Mouse (Mus musculus) heart, embryonic 10.5 days (tissue): ENCODE results near the gene 2700049A03Rik. TPM values are rescaled to one million over a fixed set of nuclear protein-coding genes. Genes with fewer than 3 reads are reported as not detected.

Experiments used
- DNase-seq: peaks from one replicate; pipeline ENCODE4 v3.0.0-alpha.2; 2017; ENCODE audit warnings: low spot score
- H3K27ac ChIP-seq: fragments of 300-500 bp; sonication (generic); 2 replicates; pipeline ENCODE4 v1.5.1; 2016; ENCODE audit warnings: mild to moderate bottlenecking
- H3K27me3 ChIP-seq: fragments of 300-500 bp; sonication (generic); 2 replicates; pipeline ENCODE4 v1.6.1; 2016; ENCODE audit warnings: mild to moderate bottlenecking; ENCODE audit not compliant: poor library complexity, insufficient read depth, severe bottlenecking
- H3K36me3 ChIP-seq: fragments of 300-500 bp; sonication (generic); 2 replicates; pipeline ENCODE4 v1.6.1; 2016; ENCODE audit warnings: mild to moderate bottlenecking, moderate library complexity
- H3K4me1 ChIP-seq: fragments of 300-500 bp; sonication (generic); 2 replicates; pipeline ENCODE4 v1.6.1; 2016; ENCODE audit warnings: mild to moderate bottlenecking
- H3K4me3 ChIP-seq: fragments of 300-500 bp; sonication (generic); 2 replicates; pipeline ENCODE4 v1.5.1; 2016; ENCODE audit warnings: mild to moderate bottlenecking, moderate library complexity
- H3K9me3 ChIP-seq: fragments of 300-500 bp; sonication (generic); 2 replicates; pipeline ENCODE4 v1.6.1; 2016; ENCODE audit warnings: mild to moderate bottlenecking, moderate library complexity
- WGBS: fragments of 180-500 bp; shearing (Covaris S2); methylation state at CpG from one replicate; pipeline ENCODE4 v1.1.7; 2016; 5-methylcytosine and 5-hydroxymethylcytosine counted together
- polyA plus RNA-seq: library from polyadenylated mRNA; unstranded; fragments of >200 nt; fragmentation: Nextera tagmentation; extraction: Ambion mirVana; gene quantifications from 2 replicates; pipeline ENCODE4 v1.2.1, GENCODE M21; 2016

2700049A03Rik gene
- polyA plus RNA-seq, 1 experiment from 2014 or later, result 13.1 TPM

DNA sequence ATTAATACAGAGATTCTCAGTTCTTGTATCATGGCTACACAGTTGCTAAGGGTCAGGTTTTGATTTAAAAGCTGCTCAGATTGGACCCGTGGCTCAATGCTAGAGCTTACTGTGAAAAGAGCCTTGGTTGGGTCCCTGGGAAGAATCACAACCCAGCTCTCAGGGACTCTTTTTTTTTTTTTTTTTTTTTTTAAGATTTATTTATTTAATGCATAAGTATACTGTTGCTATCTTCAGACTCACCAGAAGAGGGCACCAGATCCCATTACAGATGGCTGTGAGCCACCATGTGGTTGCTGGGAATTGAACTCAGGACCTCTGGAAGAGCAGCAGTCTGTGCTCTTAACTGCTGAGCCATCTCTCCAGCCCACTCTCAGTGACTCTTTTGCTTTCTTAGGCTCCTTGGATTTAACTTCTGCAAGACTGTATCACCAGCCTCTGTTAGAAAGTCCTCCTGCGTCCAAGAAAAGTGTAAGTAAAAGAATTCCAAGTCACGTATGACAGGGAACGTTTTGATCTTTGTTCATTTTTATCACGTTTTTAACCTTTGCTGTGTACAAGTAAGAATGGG lies 2.7 kb downstream of the 2700049A03Rik start:
- H3K36me3 ChIP-seq, result peaks cover 54% of the 10 kb centered on the region
- no peak for DNase-seq
- no peaks in the 10 kb centered on the region for H3K9me3 ChIP-seq
- peaks cover 24% of the 10 kb centered on the region; the same call in 1 of the 2 replicates for H3K4me1 ChIP-seq
- H3K4me3 ChIP-seq, result no peak overlapping the region
- 78% methylated on average over 5 of the region's 5 CpGs for WGBS
- H3K27ac ChIP-seq, result no peak overlapping the region
- H3K27me3 ChIP-seq, result no peaks in the 10 kb centered on the region

DNA sequence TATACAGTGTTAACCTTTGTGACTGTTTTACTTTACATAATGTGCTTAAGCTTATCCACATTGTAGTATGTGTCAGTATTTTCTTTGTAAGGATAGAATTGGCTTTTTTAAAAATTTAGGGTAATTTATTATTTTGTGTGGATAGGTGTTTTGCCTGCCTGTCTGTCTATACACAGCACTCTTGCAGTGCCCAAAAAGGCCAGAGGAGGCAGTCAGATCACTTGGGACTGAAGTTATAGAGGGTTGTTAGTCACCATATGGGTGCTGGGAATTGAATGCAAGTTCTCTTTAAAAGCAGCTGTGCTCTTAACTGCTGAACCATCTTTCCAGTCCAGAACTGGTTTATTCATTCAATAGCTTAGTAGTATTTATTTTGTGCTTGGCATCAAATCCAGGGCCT lies 4.5 kb downstream of the 2700049A03Rik start:
- Histone ChIP-seq H3K9me3 (no peaks in the 10 kb centered on the region), H3K27ac (no peak overlapping the region), H3K4me3 (no peak overlapping the region), H3K4me1 (peaks cover 14% of the 10 kb centered on the region; the same call in 1 of the 2 replicates), H3K36me3 (peaks cover 66% of the 10 kb centered on the region), H3K27me3 (no peaks in the 10 kb centered on the region)
- no peak for DNase-seq

DNA sequence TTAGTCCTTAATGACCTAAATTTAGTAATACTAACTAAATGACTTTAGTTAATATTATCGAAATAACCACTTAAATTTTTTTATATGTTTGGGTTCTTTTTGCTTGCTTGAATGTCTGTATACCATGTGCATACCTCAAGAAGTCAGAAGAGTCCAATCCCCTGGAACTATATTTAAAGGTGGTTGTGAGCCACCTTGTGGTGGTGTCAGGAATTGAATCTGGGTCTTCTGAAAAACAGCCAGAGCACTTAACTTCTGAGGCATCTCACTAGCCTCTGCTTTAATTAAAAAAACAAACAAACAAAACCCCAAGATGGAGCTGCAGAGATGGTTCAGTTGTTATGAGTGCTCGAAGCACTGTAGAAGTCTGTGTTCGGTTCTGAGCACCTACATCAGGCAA lies 11.0 kb downstream of the 2700049A03Rik start:
- H3K9me3 ChIP-seq, result no peaks in the 10 kb centered on the region
- H3K4me3 ChIP-seq, result no peak overlapping the region
- no peak overlapping the region for H3K27ac ChIP-seq
- H3K36me3 ChIP-seq, result peaks cover 87% of the 10 kb centered on the region
- no peaks in the 10 kb centered on the region for H3K4me1 ChIP-seq
- no peak for DNase-seq
- 69% methylated on average over 3 of the region's 3 CpGs for WGBS
- no peaks in the 10 kb centered on the region for H3K27me3 ChIP-seq

DNA sequence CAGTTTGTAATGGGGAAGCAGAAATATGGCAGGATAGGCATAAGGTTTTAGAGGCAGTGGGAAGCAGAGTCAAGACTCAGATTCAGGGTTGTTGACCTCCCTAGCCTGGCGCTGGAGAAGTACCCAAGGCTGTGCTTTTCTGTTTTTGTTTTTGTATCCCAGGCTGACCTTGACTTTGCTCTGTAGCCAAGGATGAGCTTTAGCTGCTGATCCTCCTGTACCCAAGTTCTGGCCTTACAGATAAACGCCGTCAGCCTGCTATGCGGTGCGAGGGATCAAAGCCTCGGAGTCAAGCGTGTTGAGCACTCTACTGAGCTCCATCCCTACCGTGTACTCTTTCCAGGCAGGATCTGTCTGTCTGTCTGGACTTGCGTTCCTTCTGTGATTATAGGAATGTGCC lies 12.2 kb downstream of the 2700049A03Rik start:
- peaks cover 84% of the 10 kb centered on the region for H3K36me3 ChIP-seq

DNA sequence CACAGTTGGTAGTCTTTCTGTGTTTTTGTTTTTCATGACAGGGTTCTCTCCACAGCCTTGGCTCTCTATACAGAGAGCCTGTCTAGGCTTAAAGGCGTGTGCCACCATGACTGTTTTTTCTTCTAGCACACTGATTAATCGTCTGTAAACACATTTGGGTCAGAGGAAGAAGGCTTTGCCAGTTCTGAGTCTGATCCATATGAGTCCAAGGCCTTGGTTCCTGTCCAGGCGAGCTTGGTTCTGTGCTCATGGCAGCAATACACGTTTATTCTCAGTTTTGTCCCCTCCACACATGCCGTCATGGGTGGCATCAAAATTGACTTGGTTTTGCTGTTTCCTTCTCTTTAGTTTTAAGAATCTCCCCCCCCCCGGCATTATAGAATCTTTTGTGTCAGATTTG lies 12.8 kb downstream of the 2700049A03Rik start:
- no peak for DNase-seq
- no peaks in the 10 kb centered on the region for H3K9me3 ChIP-seq
- no peak overlapping the region for H3K4me3 ChIP-seq
- WGBS, result 81% methylated on average over 6 of the region's 6 CpGs
- peaks cover 83% of the 10 kb centered on the region for H3K36me3 ChIP-seq
- H3K27me3 ChIP-seq, result no peaks in the 10 kb centered on the region
- H3K27ac ChIP-seq, result no peak overlapping the region
- no peaks in the 10 kb centered on the region for H3K4me1 ChIP-seq

More for the DNA sequence above, 12.2 kb downstream of the 2700049A03Rik start:
- no peak overlapping the region for H3K4me3 ChIP-seq
- H3K27me3 ChIP-seq, result no peaks in the 10 kb centered on the region
- no peak for DNase-seq
- H3K27ac ChIP-seq, result no peak overlapping the region
- no peaks in the 10 kb centered on the region for H3K9me3 ChIP-seq
- WGBS, result 94% methylated on average over 9 of the region's 9 CpGs
- H3K4me1 ChIP-seq, result no peaks in the 10 kb centered on the region

DNA sequence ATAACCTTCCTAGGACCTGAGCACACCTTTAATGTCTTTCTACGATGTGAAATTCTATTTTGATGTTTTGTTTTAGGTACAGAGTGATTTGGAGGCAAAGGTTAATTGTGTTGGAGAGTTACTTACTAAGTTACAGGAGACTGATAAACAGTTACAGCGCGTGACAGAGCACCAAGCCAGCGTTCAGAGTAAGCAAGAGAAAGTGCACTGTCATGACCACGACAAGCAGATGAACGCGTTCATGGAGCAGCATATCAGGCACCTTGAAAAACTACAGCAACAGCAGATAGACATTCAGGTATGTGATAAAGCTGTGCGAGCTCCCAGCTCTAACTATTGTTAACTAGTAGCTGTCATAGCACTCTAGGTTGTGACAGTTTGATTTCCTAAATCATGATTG lies 13.5 kb downstream of the 2700049A03Rik start:
- WGBS, result 84% methylated on average over 8 of the region's 8 CpGs
- no peaks in the 10 kb centered on the region for H3K27me3 ChIP-seq
- no peak overlapping the region for H3K27ac ChIP-seq
- DNase-seq, result no peak
- H3K4me3 ChIP-seq, result no peak overlapping the region
- no peaks in the 10 kb centered on the region for H3K9me3 ChIP-seq
- H3K36me3 ChIP-seq, result peaks cover 83% of the 10 kb centered on the region
- no peaks in the 10 kb centered on the region for H3K4me1 ChIP-seq

DNA sequence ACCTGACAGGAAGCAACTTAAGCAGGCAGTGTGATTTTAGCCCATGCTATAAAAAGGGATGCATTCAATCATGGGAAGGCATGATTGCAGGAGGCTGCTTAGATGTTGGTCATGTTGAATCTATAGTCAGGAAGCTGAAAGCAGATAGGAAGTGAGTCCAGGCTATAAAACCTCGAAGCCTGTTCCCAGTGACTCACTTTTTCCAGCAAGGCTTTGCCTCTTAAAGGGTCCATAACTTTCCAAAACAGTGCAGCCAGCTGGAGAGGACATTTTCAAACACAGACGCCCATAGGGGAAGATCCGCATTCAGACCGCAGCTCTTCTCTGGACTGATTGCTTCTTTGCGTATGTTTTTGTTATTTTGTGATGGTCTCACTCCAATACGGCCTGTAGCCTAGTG lies 18.3 kb downstream of the 2700049A03Rik start:
- H3K4me3 ChIP-seq, result no peak overlapping the region
- H3K27me3 ChIP-seq, result no peaks in the 10 kb centered on the region
- H3K36me3 ChIP-seq, result peaks cover 83% of the 10 kb centered on the region
- WGBS, result 86% methylated on average over 6 of the region's 6 CpGs
- DNase-seq, result no peak
- no peaks in the 10 kb centered on the region for H3K9me3 ChIP-seq
- no peaks in the 10 kb centered on the region for H3K4me1 ChIP-seq
- H3K27ac ChIP-seq, result no peak overlapping the region

DNA sequence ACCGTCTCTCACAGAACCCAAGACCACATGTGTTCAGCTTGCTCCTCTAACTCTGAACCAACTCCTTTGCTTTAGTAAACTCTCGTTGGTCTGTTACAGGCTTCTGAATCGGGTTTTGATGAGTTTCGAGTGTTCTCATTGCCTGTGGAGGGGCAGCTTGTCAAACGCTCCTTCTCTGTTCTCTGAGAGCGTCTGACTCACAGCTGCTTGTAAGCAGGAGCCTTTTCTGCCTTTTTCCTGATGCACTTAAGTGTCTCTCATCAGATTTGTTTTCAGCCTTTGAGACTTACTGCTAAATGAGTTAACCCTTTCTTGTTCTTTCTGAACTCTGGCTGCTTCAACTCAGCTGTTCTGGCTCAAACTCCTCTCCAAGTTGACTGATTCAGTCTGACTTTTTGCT lies 21.3 kb downstream of the 2700049A03Rik start:
- H3K27me3 ChIP-seq, result no peaks in the 10 kb centered on the region
- peaks cover 85% of the 10 kb centered on the region for H3K36me3 ChIP-seq
- no peak overlapping the region for H3K4me3 ChIP-seq
- WGBS, result 86% methylated on average over 6 of the region's 6 CpGs
- no peaks in the 10 kb centered on the region for H3K9me3 ChIP-seq
- no peak overlapping the region for H3K27ac ChIP-seq
- DNase-seq, result no peak
- no peaks in the 10 kb centered on the region for H3K4me1 ChIP-seq

DNA sequence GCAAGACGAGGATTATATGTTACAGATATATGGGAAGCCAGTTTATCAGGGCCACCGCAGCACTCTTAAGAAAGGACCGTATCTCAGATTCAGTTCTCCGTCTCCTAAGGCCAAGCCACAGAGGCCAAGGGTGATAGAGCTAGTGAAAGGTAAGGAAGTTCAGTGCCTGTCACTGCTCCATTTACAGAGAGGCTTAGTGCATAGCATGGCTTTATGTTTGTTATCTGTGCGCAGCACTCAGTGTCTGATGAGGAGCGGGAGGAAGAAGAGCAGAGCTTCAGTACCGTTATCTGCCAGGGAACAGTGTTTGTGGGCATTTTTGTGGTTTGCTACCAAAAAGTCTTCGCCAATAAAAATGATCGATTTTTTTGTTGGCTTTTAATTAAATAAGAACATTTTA lies 27.8 kb downstream of the 2700049A03Rik start:
- WGBS, result 79% methylated on average over 9 of the region's 9 CpGs
- H3K36me3 ChIP-seq, result peaks cover 78% of the 10 kb centered on the region
- no peak overlapping the region for H3K27ac ChIP-seq

DNA sequence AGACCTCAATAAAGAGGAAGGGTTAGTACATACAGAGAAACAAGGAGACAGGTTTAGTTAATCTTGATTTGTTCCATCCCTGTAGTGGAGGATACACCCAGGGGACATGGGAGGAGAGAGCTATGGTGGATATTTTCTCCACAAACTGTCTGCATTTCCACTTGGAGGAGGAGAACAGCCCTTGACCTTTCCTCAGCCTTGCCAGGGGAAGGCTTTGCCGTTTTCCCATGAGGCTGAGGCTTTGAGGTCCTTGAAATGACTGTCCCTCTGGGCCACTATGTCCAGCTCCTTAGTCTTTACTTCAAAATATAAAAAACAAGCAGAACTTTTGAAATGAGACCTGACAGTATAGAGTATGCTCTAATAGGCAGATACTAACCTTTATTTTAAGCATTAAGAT lies 33.3 kb downstream of the 2700049A03Rik start:
- H3K27ac ChIP-seq, result no peak overlapping the region
- peaks cover 68% of the 10 kb centered on the region for H3K36me3 ChIP-seq
- 88% methylated on average over 1 of the region's 1 CpGs for WGBS
- no peak for DNase-seq
- H3K27me3 ChIP-seq, result no peaks in the 10 kb centered on the region
- no peaks in the 10 kb centered on the region for H3K9me3 ChIP-seq
- H3K4me3 ChIP-seq, result no peak overlapping the region
- no peaks in the 10 kb centered on the region for H3K4me1 ChIP-seq

More for the DNA sequence above, 27.8 kb downstream of the 2700049A03Rik start:
- Histone ChIP-seq H3K4me1 (no peaks in the 10 kb centered on the region), H3K27me3 (no peaks in the 10 kb centered on the region), H3K9me3 (no peaks in the 10 kb centered on the region), H3K4me3 (no peak overlapping the region)
- no peak for DNase-seq

DNA sequence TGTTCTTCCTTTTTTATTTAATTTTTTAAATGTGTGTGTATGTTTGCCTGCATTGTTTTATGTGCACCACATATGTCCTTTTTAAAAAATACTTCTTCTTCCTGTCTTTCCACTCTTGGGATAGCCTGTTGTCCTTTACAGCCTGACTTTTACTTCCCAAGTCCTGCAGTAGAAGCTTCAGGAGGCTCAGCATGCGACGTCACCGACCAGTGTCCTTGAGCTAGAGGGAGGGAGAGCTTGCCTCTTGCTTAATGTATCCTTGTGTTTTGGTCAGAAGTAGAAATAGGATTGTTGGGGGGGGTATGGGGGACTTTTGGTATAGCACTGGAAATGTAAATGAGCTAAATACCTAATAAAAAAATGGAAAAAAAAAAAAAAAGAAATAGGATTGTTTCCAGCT lies 47.1 kb downstream of the 2700049A03Rik start:
- Histone ChIP-seq H3K4me1 (no peaks in the 10 kb centered on the region), H3K36me3 (peaks cover 73% of the 10 kb centered on the region)
- 93% methylated on average over 3 of the region's 3 CpGs for WGBS

DNA sequence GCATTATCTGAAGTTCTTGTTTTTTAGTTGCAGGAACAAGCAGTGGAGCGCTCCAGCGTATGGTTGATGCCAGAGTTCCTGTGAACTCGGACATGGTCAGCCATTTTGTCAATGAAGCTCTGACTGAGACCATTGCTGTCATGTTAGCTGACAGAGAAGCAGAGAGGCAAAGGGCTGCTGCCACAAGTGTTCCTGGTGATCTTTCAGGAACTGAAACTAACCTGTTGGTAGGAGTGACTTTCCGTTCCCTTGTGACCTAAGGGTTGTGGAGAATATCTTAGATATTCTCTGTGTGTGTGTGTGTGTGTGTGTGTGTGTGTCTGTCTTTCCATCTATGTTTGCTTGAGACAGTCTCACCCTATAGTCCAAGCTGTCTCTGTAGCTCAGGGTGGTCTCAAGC lies 47.7 kb downstream of the 2700049A03Rik start:
- H3K36me3 ChIP-seq, result peaks cover 73% of the 10 kb centered on the region
- no peak overlapping the region for H3K27ac ChIP-seq
- WGBS, result 95% methylated on average over 4 of the region's 4 CpGs
- no peaks in the 10 kb centered on the region for H3K4me1 ChIP-seq
- H3K27me3 ChIP-seq, result no peaks in the 10 kb centered on the region
- no peak overlapping the region for H3K4me3 ChIP-seq
- no peak for DNase-seq
- no peaks in the 10 kb centered on the region for H3K9me3 ChIP-seq

More for the DNA sequence above, 47.1 kb downstream of the 2700049A03Rik start:
- no peak for DNase-seq
- Histone ChIP-seq H3K27ac (no peak overlapping the region), H3K4me3 (no peak overlapping the region), H3K9me3 (no peaks in the 10 kb centered on the region), H3K27me3 (no peaks in the 10 kb centered on the region)

DNA sequence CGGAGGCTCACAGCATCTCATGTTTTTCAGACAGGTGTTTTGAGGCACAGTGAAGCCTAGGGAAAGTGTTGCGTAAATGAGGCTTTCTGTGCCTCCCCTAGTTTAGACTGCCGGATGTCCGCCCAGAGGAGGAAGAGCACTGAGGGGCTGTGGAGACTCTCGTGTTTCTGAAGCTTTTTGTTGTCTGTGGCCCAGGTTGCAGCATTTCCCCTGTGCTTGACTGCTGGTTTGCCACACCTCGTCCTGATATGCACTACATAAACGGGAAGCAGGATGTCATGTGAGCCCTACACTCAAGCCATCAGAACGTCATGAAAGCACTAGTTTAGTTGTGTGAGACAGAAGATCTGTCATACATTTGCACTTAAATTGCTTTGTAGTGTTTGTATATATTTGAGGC lies 56.1 kb downstream of the 2700049A03Rik start:
- WGBS, result 74% methylated on average over 8 of the region's 8 CpGs
- Histone ChIP-seq H3K27ac (no peak overlapping the region), H3K27me3 (no peaks in the 10 kb centered on the region), H3K4me1 (no peaks in the 10 kb centered on the region), H3K4me3 (no peak overlapping the region), H3K9me3 (no peaks in the 10 kb centered on the region), H3K36me3 (peaks cover 73% of the 10 kb centered on the region)
- no peak for DNase-seq

DNA sequence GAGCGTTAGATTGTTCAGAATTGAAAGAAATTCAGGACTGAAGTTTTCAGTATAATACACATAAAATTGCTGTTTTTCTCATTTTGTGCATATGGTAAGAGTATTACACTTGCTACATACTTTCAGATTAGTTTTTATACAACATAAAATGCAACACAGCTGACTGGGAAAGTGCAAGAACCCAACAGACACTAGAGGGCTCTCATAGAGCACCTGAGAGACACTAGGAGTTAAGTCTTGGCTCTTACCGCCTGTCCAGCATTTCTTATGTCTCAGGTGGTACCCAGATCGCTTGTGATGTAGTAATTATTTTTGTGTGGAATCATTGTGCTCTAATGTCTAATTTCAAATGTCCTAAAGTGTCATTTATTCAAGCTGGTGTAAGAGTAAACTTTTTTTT lies 61.0 kb downstream of the 2700049A03Rik start:
- WGBS, result 65% methylated on average over 3 of the region's 3 CpGs
- DNase-seq, result no peak
- H3K27me3 ChIP-seq, result no peaks in the 10 kb centered on the region
- peaks cover 37% of the 10 kb centered on the region for H3K36me3 ChIP-seq
- H3K4me1 ChIP-seq, result peaks cover 12% of the 10 kb centered on the region; the same call in 1 of the 2 replicates
- H3K9me3 ChIP-seq, result no peaks in the 10 kb centered on the region
- no peak overlapping the region for H3K4me3 ChIP-seq
- no peak overlapping the region for H3K27ac ChIP-seq
